Mouse (Mus musculus) kidney, postnatal 0 days (tissue): ENCODE measurements around the gene Cdh6. TPM values are rescaled to one million over a fixed set of nuclear protein-coding genes. Genes with fewer than 3 reads are reported as not detected.

Source experiments
- ATAC-seq: fragments of 200-750 bp; cut with Nextera tagmentation; replicated peaks from 2 replicates; pipeline ENCODE4 v1.8.0; 2017; ENCODE audit warnings: low read depth, moderate number of reproducible peaks, moderate TSS enrichment, moderate library complexity; ENCODE audit not compliant: low FRiP score
- DNase-seq: peaks from one replicate; pipeline ENCODE4 v3.0.0-alpha.2; 2016; ENCODE audit warnings: low spot score
- H3K27ac ChIP-seq: fragments of 300-500 bp; sonication (generic); 2 replicates; pipeline ENCODE4 v1.5.1; 2014; ENCODE audit warnings: mild to moderate bottlenecking
- H3K27me3 ChIP-seq: fragments of 300-500 bp; sonication (generic); 2 replicates; pipeline ENCODE4 v1.6.1; 2014; ENCODE audit warnings: low read length, mixed read lengths; ENCODE audit not compliant: insufficient read depth
- H3K36me3 ChIP-seq: fragments of 300-500 bp; sonication (generic); 2 replicates; pipeline ENCODE4 v1.6.1; 2014; ENCODE audit warnings: low read length, mixed read lengths; ENCODE audit not compliant: insufficient read depth
- H3K4me1 ChIP-seq: fragments of 300-500 bp; sonication (generic); replicated peaks from 2 replicates; pipeline ENCODE4 v1.6.1; 2014; ENCODE audit warnings: antibody characterized with exemption, low read length, mixed read lengths; ENCODE audit not compliant: insufficient read depth
- H3K4me2 ChIP-seq: fragments of 300-500 bp; sonication (generic); 2 replicates; pipeline ENCODE4 v1.6.1; 2014; ENCODE audit warnings: mild to moderate bottlenecking, low read length, moderate library complexity, mixed read lengths
- H3K4me3 ChIP-seq: fragments of 300-500 bp; sonication (generic); replicated peaks from 2 replicates; pipeline ENCODE4 v1.5.1; 2014; ENCODE audit warnings: low read depth, low read length
- H3K9ac ChIP-seq: fragments of 300-500 bp; sonication (generic); 2 replicates; pipeline ENCODE4 v1.6.1; 2014; ENCODE audit warnings: low read depth, low read length
- H3K9me3 ChIP-seq: fragments of 300-500 bp; sonication (generic); replicated peaks from 2 replicates; pipeline ENCODE4 v1.6.1; 2016; ENCODE audit warnings: low read length, inconsistent platforms, mixed read lengths
- CTCF ChIP-seq: IDR thresholded peaks from 2 replicates; pipeline ENCODE4 v1.5.1; 2016; ENCODE audit warnings: antibody characterized with exemption, low read depth, mild to moderate bottlenecking, moderate library complexity
- WGBS: fragments of 180-500 bp; shearing (Covaris S2); extraction: QIAGEN DNeasy Blood & Tissue Kit; methylation state at CpG from one replicate; pipeline ENCODE4 v1.1.7; 2014; 5-methylcytosine and 5-hydroxymethylcytosine counted together
- polyA plus RNA-seq: library from polyadenylated mRNA; unstranded; fragments of >200 nt; fragmentation: Nextera tagmentation; extraction: Ambion mirVana; gene quantifications from 2 replicates; pipeline ENCODE4 v1.2.1, GENCODE M21; 2015

Cdh6 gene
- polyA plus RNA-seq: 17.8 and 21.9 TPM in 2 replicates

DNA sequence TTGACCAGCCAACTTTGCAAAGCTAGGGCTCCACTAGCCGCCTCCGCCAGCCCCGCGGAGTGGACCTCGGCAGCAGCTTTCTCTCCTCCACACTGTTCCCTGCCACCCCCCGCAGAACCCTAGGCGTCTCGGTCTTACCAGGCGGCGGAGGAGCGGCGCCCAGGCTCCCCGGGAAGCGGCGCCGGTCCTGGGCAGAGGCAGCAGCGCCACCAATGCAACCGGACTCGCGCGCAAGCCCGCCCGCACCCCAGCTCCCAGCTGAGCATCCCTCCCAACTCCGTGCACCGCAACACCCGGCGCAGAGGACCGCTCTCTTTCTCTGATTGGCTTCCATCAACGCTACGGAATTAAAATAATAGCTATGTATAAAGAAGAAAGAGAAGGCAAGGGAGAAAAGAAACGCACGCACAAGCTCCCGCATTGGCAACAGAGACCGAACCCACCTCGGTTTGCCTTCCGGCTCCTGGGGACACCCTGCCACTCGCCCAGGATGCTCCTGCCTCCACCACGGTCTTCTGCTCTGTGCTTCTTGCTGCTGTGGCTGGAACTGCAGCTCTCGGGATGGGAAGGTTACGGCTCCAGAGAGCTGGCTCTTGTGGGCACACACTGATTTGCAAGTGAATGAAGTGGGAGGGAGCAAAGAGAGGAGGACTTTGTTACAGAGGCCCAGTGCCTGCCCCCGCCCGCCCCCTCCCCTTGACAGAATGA, at the start of gene Cdh6:
Gene Cdh6, minus strand, starts transcription at position 605 of the 708 bp plus-strand sequence.
- DNase-seq (peak; percentile 89), ATAC-seq (peak; percentile 91)
- Histone ChIP-seq H3K4me3 (peak within 1 kb of the TSS; percentile 63), H3K36me3 (no peaks in the 10 kb centered on the region), H3K27ac (peak within 1 kb of the TSS; percentile 84), H3K9me3 (no peaks in the 10 kb centered on the region), H3K4me1 (0 out of 2 replicates have a peak, but pooled peaks cover 3% of the 10 kb centered on the region), H3K9ac (peak within 1 kb of the TSS; percentile 69), H3K27me3 (no peaks in the 10 kb centered on the region), H3K4me2 (peak within 1 kb of the TSS; percentile 84)
- peak; percentile 49 for TF ChIP-seq CTCF
- 1% methylated on average over 42 of the region's 42 CpGs for WGBS

DNA sequence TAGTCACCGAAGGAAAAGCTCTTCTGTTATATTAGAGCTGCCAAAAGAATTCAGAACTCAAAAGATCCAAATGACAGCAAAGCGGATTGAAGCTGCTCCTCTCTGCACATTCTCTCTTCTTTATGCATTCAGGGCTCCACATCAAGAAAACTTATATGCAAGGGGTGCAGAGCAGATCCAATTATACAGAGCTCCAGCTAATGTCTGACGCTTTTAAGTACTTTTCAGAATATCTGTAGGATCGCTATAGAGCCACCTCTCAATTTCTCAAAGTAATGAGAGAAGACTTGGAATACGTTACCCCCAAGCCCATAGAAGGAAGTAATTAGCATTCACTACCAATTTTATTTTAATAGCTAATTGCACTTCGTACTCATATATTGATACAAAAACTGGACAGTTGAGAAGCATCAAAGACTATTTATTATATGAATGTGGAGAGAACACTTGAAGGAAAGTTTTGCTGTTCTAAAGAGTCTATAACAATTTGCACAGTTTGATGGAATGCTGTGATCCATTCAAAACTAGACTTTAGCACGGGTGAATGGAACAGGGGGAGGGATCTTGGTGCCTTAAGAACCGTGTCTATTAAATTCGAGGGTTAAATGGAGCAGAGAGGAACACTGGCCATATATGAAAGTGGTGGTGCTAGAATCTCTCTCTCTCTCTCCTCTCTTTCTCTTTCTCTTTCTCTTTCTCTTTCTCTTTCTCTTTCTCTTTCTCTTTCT, 46.4 kb upstream of the Cdh6 start:
- 65% methylated on average over 9 of the region's 9 CpGs for WGBS

DNA sequence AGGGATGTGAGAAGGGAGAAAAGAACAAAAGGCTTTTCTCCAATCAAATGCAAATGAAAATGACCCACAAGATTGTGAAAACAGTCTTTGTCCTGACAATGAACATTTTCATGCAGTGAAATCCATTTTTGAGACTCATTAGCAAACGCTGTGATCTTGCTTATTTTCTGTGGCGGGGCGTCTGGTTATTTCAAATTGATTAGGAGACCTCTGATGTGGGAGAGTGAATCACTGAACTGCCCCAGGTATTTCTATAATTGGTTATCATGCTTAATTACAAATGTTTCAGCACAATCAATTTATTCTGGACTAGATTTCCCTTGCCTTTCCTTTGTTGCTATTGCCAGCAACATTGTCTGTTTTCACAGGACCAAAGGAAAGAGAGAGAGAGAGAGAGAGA, 44.3 kb upstream of the Cdh6 start:
- no peaks in the 10 kb centered on the region for H3K4me1 ChIP-seq
- H3K4me2 ChIP-seq: no peak overlapping the region
- H3K36me3 ChIP-seq: no peaks in the 10 kb centered on the region
- no peak for TF ChIP-seq CTCF
- DNase-seq: no peak
- no peak overlapping the region for H3K9ac ChIP-seq
- WGBS: 94% methylated on average over 3 of the region's 3 CpGs
- no peak for ATAC-seq
- H3K9me3 ChIP-seq: no peaks in the 10 kb centered on the region
- no peak overlapping the region for H3K4me3 ChIP-seq
- no peaks in the 10 kb centered on the region for H3K27me3 ChIP-seq
- no peak overlapping the region for H3K27ac ChIP-seq

More for the DNA sequence above, 46.4 kb upstream of the Cdh6 start:
- no peaks in the 10 kb centered on the region for H3K36me3 ChIP-seq
- H3K9ac ChIP-seq: no peak overlapping the region
- H3K27me3 ChIP-seq: no peaks in the 10 kb centered on the region
- no peak overlapping the region for H3K4me2 ChIP-seq
- ATAC-seq (no peak), DNase-seq (no peak)
- TF ChIP-seq CTCF: no peak
- no peaks in the 10 kb centered on the region for H3K9me3 ChIP-seq
- no peak overlapping the region for H3K27ac ChIP-seq
- no peak overlapping the region for H3K4me3 ChIP-seq
- H3K4me1 ChIP-seq: no peaks in the 10 kb centered on the region

DNA sequence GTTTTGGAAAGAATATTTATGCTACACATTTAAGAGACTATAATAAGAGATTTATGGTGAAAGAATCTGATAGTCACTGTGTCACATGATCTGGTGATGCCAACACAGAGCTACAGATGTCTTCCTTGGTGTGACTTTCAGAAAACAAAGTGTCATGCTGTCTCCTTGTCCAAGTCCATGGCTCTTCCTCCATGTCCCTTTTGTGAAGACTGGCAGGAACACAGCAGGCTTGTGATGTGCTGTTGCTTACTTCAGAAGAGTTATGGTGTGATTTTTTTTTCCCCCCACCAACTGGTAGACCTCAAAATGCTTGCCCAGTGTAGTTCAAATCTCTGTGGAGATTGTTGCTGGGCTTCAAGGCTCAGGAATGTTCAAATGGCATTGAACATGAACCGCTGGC, 43.7 kb upstream of the Cdh6 start:
- no peak overlapping the region for H3K4me3 ChIP-seq
- no peaks in the 10 kb centered on the region for H3K36me3 ChIP-seq
- DNase-seq (no peak), ATAC-seq (no peak)
- WGBS: 95% methylated on average over 1 of the region's 1 CpGs
- H3K9ac ChIP-seq: no peak overlapping the region
- H3K9me3 ChIP-seq: no peaks in the 10 kb centered on the region
- H3K27ac ChIP-seq: no peak overlapping the region
- H3K27me3 ChIP-seq: no peaks in the 10 kb centered on the region
- H3K4me1 ChIP-seq: no peaks in the 10 kb centered on the region
- no peak overlapping the region for H3K4me2 ChIP-seq
- TF ChIP-seq CTCF: no peak

DNA sequence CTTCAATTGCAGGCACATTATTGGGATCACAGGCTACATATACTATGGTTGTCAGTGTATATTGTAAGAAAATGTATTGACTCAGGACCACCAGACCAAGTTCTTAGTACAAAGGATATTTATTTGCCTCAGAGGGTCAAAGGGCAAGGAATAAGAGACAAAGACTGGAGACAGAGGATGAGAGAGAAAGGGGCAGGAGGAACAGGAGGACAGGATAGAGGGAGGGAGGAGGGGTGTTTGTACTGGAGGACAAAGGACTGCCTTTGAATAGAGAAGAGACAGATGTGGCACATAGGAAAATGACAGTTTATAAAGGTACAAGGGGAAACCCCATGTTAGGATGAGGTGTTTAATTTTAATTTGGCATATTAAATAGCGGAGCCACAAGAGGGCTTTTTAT, 39.5 kb upstream of the Cdh6 start:
- no peaks in the 10 kb centered on the region for H3K36me3 ChIP-seq
- H3K9ac ChIP-seq: no peak overlapping the region
- ATAC-seq (no peak), DNase-seq (no peak)
- H3K9me3 ChIP-seq: no peaks in the 10 kb centered on the region
- H3K4me3 ChIP-seq: no peak overlapping the region
- no peaks in the 10 kb centered on the region for H3K4me1 ChIP-seq
- no peaks in the 10 kb centered on the region for H3K27me3 ChIP-seq
- 93% methylated on average over 1 of the region's 1 CpGs for WGBS
- TF ChIP-seq CTCF: no peak
- no peak overlapping the region for H3K27ac ChIP-seq
- no peak overlapping the region for H3K4me2 ChIP-seq

DNA sequence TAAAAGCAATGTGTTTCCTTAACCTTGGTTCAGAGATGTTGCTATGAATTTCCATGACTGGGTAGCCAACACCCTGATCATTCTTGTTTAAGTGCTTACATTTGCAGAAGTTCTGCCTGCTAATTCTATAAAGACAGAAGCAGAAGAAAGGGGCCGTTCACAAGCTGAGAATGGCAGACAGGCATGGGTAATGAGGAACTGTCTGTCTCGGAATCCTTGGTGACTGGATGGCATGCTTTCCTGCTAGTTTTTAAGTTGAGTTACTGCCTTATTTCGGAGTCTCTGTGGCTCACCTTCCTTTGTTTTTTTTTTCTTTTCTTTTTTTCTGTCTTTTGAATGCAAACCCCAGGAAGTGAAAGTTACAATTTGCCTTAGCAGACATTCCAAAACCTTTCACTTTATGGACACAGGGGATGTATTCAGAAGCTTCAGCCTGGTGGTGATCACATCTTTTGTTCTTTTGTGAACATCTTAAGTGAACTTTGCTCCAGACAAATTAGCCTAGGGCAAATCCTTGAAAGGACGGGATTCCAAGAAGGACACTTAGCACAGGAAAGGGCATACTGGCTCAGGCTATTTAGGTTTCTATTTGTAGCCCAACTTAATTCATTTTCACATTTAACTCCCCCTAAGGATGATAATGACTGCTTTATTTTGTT, 38.7 kb upstream of the Cdh6 start:
- ATAC-seq: no peak
- no peaks in the 10 kb centered on the region for H3K4me1 ChIP-seq
- H3K36me3 ChIP-seq: no peaks in the 10 kb centered on the region
- H3K27ac ChIP-seq: no peak overlapping the region
- no peak overlapping the region for H3K9ac ChIP-seq
- no peak for DNase-seq
- no peak overlapping the region for H3K4me2 ChIP-seq
- H3K9me3 ChIP-seq: no peaks in the 10 kb centered on the region
- no peak for TF ChIP-seq CTCF
- H3K4me3 ChIP-seq: no peak overlapping the region
- H3K27me3 ChIP-seq: no peaks in the 10 kb centered on the region
- WGBS: 48% methylated on average over 4 of the region's 4 CpGs
